Mouse (Mus musculus) cerebellum, adult 2 months (tissue): ENCODE data around the gene Gsx1. TPM values are rescaled to one million over a fixed set of nuclear protein-coding genes. Genes with fewer than 3 reads are reported as not detected.

Experiments used
- DNase-seq, 2 experiments: peaks; one replicate each; pipeline ENCODE4 v3.0.0; 2021
- H3K27ac ChIP-seq: fragments of 200-500 bp; 2 replicates; pipeline ENCODE4 v1.5.1; 2012; ENCODE audit warnings: low read length, control low read depth, inconsistent platforms; ENCODE audit not compliant: insufficient read depth
- H3K27me3 ChIP-seq: fragments of 200-500 bp; 2 replicates; pipeline ENCODE4 v1.6.1; 2012; ENCODE audit warnings: inconsistent platforms, mild to moderate bottlenecking, low read length, moderate library complexity; ENCODE audit not compliant: control insufficient read depth, insufficient read depth
- H3K4me1 ChIP-seq: fragments of 200-500 bp; 2 replicates; pipeline ENCODE4 v1.6.1; 2011; ENCODE audit warnings: low read length; ENCODE audit not compliant: control insufficient read depth, insufficient read depth
- H3K4me3 ChIP-seq: fragments of 200-500 bp; replicated peaks from 2 replicates; pipeline ENCODE3; 2011; ENCODE audit warnings: mild to moderate bottlenecking, low read depth, low read length, control low read depth; ENCODE audit not compliant: insufficient read depth
- CTCF ChIP-seq: fragments of 200-500 bp; IDR thresholded peaks from 2 replicates; pipeline ENCODE4 v1.5.1; 2011; ENCODE audit warnings: low read depth, mild to moderate bottlenecking, control low read depth, low read length, moderate library complexity, borderline replicate concordance; ENCODE audit not compliant: insufficient read depth
- POLR2A ChIP-seq: fragments of 200-500 bp; IDR thresholded peaks from 2 replicates; pipeline ENCODE4 v1.6.1; 2011; ENCODE audit warnings: low read length, control low read depth, borderline replicate concordance; ENCODE audit not compliant: insufficient read depth
- WGBS: fragments of 180-500 bp; shearing (Covaris S2); methylation state at CpG from one replicate; pipeline ENCODE4 v1.1.7; 2018; 5-methylcytosine and 5-hydroxymethylcytosine counted together
- polyA plus RNA-seq: library from polyadenylated mRNA; depleted of rRNA; stranded (reverse); fragments of >200 nt; gene quantifications from 2 replicates; pipeline ENCODE4 v1.2.3, GENCODE M21; 2012; rRNA removed

Gsx1 gene
- polyA plus RNA-seq, 1 experiment = 0.51 TPM

DNA sequence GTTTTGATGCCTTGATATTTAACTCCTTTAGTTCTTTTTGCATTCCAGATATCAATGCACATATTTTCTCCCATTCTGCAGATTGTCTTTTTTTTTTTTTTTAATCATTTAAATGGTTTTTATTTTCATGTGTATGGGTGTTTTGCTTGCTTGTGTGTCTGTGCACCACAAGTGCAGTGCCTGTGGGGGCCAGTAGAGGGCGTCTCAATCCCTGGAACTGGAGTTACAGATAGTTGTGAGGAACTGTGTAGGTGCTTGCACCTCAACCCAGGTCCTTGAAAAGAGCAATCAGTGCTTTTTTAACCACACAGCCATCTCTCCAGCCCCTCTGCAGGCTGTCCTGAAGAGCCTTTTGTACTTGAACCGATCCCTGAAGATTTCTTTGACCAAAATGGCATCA lies 20.0 kb downstream of the Gsx1 start:
- 56% methylated on average over 2 of the region's 2 CpGs for WGBS
- Histone ChIP-seq H3K4me1 (no peaks in the 10 kb centered on the region), H3K4me3 (no peak overlapping the region), H3K27ac (no peak overlapping the region), H3K27me3 (no peaks in the 10 kb centered on the region)
- TF ChIP-seq POLR2A (no peak), CTCF (no peak)
- no peak for DNase-seq

DNA sequence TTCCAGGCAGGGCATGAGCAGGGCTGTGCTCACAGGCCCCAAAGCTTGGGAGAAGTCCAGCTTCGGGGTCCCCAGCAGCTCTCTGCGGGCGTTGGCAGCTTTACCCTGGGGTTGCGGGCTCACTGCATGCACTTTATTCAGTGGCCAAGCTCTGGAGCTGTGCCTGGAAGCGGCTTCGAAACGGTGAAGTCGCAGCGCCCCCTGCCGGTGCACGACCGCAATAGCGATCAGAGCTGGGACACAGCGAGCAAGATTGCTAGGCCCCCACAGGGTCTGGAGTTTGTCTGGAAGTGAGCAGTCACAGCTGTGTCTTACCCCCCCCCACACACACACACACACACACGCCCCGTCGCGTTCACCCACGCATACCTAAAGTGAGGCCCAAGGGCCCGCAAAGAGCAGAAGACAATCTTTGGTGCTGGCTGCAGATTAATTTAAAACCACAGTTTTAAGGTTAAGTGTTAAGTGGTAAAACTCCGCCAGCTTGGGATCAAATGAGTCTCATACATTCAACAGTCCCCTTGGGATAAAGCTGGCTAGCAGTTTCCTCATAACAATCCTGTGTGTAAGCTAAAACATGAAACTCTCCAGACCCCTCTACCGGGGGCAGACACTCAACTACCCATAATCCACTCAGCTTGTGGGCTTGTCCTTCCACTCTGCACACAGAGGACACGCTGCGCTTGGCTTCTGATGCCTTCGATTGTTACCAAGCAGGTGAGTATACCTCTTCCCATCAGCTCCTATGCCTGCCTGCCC lies 39.0 kb downstream of the Gsx1 start:
- Histone ChIP-seq H3K27me3 (no peaks in the 10 kb centered on the region), H3K4me3 (no peak overlapping the region), H3K27ac (no peak overlapping the region), H3K4me1 (no peaks in the 10 kb centered on the region)
- 16% methylated on average over 25 of the region's 25 CpGs for WGBS
- TF ChIP-seq CTCF (peak; percentile 97), POLR2A (no peak)
- DNase-seq = peak; percentile 81 to 90

DNA sequence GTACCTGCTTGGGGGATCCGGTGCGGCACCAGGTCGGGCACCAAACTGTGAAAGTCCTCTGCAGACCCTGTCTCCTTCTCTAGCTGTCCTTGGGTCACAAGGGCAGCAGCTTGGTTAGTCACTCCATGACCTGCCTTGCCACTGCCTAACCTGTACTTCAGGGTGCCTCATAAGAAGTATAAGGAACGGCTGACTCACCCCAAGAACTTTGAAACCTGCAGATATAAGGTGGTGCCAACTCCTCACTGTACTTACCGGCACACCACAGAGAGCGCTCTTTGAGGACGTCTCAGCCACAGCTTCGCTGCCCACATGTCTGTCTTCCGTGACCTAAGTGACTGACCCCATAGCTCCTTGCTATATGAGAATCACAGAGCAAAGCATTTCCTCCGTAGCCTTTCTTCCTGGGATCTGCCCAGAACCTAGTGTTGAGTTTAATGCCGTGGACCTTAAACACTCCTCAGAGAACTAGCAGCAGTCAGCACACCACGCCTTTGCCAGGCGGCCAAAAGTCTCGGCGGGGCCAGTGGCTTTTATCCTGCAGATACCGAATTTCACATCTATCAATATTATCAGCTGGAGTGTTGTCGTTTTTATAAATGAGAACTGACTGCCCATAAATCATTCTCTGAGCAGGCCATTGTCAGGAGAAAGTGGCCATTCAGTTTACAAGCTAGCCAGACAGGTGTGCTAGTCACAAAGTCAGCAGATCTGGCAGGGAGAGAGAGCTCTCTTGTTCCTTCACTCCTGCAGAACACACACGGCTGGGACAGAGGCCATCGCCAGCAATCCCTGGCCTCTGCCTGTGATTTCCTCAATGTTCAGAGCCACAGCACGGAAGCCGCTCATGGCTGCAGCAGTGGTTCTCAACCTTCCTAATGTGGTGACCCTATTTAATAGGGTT lies 47.2 kb downstream of the Gsx1 start:
- H3K4me1 ChIP-seq = no peaks in the 10 kb centered on the region
- no peak overlapping the region for H3K27ac ChIP-seq
- H3K27me3 ChIP-seq = no peaks in the 10 kb centered on the region; the same call in 1 of the 2 replicates
- DNase-seq = no peak
- H3K4me3 ChIP-seq = no peak overlapping the region
- 82% methylated on average over 21 of the region's 21 CpGs for WGBS
- TF ChIP-seq POLR2A (no peak), CTCF (no peak)

Other genes starting within 250 kb of the Gsx1 start
- gene Gtf3a, start 240.0 kb upstream of the Gsx1 start, polyA plus RNA-seq = 36.4 and 43.0 TPM in 2 replicates
- 21.9 and 23.4 TPM in 2 replicates for gene Mtif3, start 224.9 kb upstream of the Gsx1 start, polyA plus RNA-seq
- gene Lnx2, start 112.1 kb upstream of the Gsx1 start, polyA plus RNA-seq = 15.9 and 16.8 TPM in 2 replicates
- gene Polr1d, start 111.6 kb upstream of the Gsx1 start, polyA plus RNA-seq = 85.0 and 89.2 TPM in 2 replicates
- not detected in 2 replicates for gene Pdx1, start 81.3 kb downstream of the Gsx1 start, polyA plus RNA-seq
- gene Cdx2, start 118.6 kb downstream of the Gsx1 start, polyA plus RNA-seq = not detected in 2 replicates
- gene Urad, start 133.7 kb downstream of the Gsx1 start, polyA plus RNA-seq = not detected in 2 replicates
- gene Flt3, start 211.8 kb downstream of the Gsx1 start, polyA plus RNA-seq = 24.8 and 25.3 TPM in 2 replicates
- 97.4 and 105 TPM in 2 replicates for gene Pan3, start 241.5 kb downstream of the Gsx1 start, polyA plus RNA-seq